Mouse (Mus musculus) liver, embryonic 11.5 days (tissue): ENCODE measurements around the gene Slain2. TPM values are rescaled to one million over a fixed set of nuclear protein-coding genes. Genes with fewer than 3 reads are reported as not detected.

Experiments
- ATAC-seq: fragments of 200-750 bp; cut with Nextera tagmentation; replicated peaks from 2 replicates; pipeline ENCODE4 v1.8.0; 2017; ENCODE audit warnings: moderate number of reproducible peaks, mild to moderate bottlenecking, moderate TSS enrichment, moderate library complexity; ENCODE audit not compliant: low FRiP score
- DNase-seq: peaks from one replicate; pipeline ENCODE4 v3.0.0-alpha.2; 2017; ENCODE audit warnings: low spot score
- H3K27ac ChIP-seq: fragments of 300-500 bp; sonication (generic); 2 replicates; pipeline ENCODE4 v1.5.1; 2014; ENCODE audit warnings: mild to moderate bottlenecking, low read depth, low read length, control low read depth
- H3K27me3 ChIP-seq: fragments of 300-500 bp; sonication (generic); replicated peaks from 2 replicates; pipeline ENCODE4 v1.6.1; 2014; ENCODE audit warnings: low read length, mixed read lengths; ENCODE audit not compliant: control insufficient read depth, insufficient read depth
- H3K36me3 ChIP-seq: fragments of 300-500 bp; sonication (generic); 2 replicates; pipeline ENCODE4 v1.6.1; 2014; ENCODE audit warnings: mild to moderate bottlenecking, low read length, moderate library complexity, mixed read lengths; ENCODE audit not compliant: control insufficient read depth, insufficient read depth
- H3K4me1 ChIP-seq: fragments of 300-500 bp; sonication (generic); replicated peaks from 2 replicates; pipeline ENCODE4 v1.6.1; 2014; ENCODE audit warnings: low read length, mixed read lengths; ENCODE audit not compliant: control insufficient read depth, insufficient read depth
- H3K4me2 ChIP-seq: fragments of 300-500 bp; sonication (generic); 2 replicates; pipeline ENCODE4 v1.6.1; 2014; ENCODE audit warnings: mild to moderate bottlenecking, control low read depth, moderate library complexity
- H3K4me3 ChIP-seq: fragments of 300-500 bp; sonication (generic); 2 replicates; pipeline ENCODE4 v1.5.1; 2014; ENCODE audit warnings: low read depth, low read length, control low read depth
- H3K9ac ChIP-seq: fragments of 300-500 bp; sonication (generic); 2 replicates; pipeline ENCODE4 v1.6.1; 2014; ENCODE audit warnings: low read depth, low read length, control low read depth
- H3K9me3 ChIP-seq: fragments of 300-500 bp; sonication (generic); 2 replicates; pipeline ENCODE4 v1.6.1; 2016; ENCODE audit warnings: low read length, inconsistent platforms, mixed read lengths; ENCODE audit not compliant: control insufficient read depth
- WGBS: fragments of 180-500 bp; shearing (Covaris S2); extraction: QIAGEN DNeasy Blood & Tissue Kit; methylation state at CpG from one replicate; pipeline ENCODE4 v1.1.7; 2014; 5-methylcytosine and 5-hydroxymethylcytosine counted together
- polyA plus RNA-seq: library from polyadenylated mRNA; unstranded; fragments of >200 nt; fragmentation: Nextera tagmentation; extraction: Ambion mirVana; gene quantifications from 2 replicates; pipeline ENCODE4 v1.2.1, GENCODE M21; 2014

Slain2 gene
- polyA plus RNA-seq, 1 experiment from 2014 or later = 18.1 TPM

DNA sequence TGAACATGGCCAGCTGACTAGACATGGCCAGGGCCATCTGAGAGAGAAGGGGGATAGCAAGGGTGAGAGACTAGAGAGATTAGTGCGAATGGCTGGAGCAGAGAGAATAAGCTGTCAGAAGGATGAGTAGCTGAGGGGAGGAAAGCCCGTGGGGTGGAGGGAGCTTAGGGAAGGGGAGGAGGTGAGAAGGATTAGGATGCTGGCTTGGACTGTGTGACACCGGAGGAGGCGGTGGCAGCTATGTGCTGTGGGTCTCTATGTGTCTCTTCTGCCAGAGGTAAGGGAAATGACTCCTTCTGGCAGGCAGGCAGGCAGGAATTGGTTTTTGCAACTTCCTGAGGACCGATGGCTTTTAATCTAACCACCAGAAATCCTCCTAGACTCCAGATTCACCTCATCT lies 34.4 kb upstream of the Slain2 start:
- H3K27me3 ChIP-seq = peaks cover 12% of the 10 kb centered on the region
- no peak overlapping the region for H3K4me3 ChIP-seq
- no peak overlapping the region for H3K27ac ChIP-seq
- no peaks in the 10 kb centered on the region for H3K36me3 ChIP-seq
- DNase-seq (no peak), ATAC-seq (no peak)
- no peaks in the 10 kb centered on the region; the same call in 1 of the 2 replicates for H3K4me1 ChIP-seq
- 15% methylated on average over 5 of the region's 5 CpGs for WGBS
- no peak overlapping the region for H3K4me2 ChIP-seq
- no peaks in the 10 kb centered on the region for H3K9me3 ChIP-seq
- H3K9ac ChIP-seq = no peak overlapping the region

DNA sequence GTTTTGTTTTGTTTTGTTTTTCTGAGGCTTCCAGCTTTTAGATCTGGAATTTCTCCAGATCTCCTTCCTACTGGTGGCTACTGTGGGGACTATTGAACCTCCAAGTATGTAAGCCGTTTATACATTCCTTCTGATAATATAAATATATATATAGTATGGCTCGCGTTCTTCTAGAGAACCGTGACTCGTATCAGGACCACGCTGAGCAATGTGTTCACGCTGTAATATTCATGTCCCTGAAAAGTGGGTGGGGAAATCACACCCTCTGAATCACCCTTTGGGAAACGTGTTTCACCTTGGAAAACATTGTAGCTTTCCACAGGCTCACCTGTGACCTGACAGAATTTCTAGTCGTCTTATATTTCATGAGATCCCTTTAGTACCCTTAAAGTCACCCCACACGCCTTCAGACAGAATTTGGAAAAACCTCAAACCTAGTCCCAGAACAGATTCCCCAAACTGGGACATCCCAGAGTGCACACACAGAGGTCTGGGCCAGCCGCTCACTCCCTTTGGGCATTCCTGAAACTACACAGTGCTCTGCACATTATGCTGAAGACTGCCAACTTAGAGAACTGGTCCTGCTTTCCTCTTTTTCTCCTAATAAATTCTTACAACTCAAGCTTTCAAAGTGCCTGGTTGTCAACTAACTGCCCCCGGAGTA lies 32.2 kb upstream of the Slain2 start:
- H3K4me1 ChIP-seq = no peaks in the 10 kb centered on the region; the same call in 1 of the 2 replicates
- H3K27ac ChIP-seq = no peak overlapping the region
- no peak overlapping the region for H3K9ac ChIP-seq
- no peaks in the 10 kb centered on the region for H3K27me3 ChIP-seq
- 79% methylated on average over 12 of the region's 12 CpGs for WGBS
- no peak overlapping the region for H3K4me2 ChIP-seq
- H3K4me3 ChIP-seq = no peak overlapping the region
- no peak for ATAC-seq
- no peaks in the 10 kb centered on the region for H3K9me3 ChIP-seq
- H3K36me3 ChIP-seq = no peaks in the 10 kb centered on the region
- DNase-seq = no peak

GRCm38 (mm10) chr5:72882412-72882765 lies 31.7 kb upstream of the Slain2 start:
- DNase-seq (no peak), ATAC-seq (0 out of 2 replicates have a peak, but pooled peaks have one; percentile 47)
- no peaks in the 10 kb centered on the region for H3K27me3 ChIP-seq
- H3K36me3 ChIP-seq = no peaks in the 10 kb centered on the region
- WGBS = 42% methylated on average over 2 of the region's 2 CpGs
- H3K4me2 ChIP-seq = no peak overlapping the region
- H3K4me1 ChIP-seq = no peaks in the 10 kb centered on the region; the same call in 1 of the 2 replicates
- no peaks in the 10 kb centered on the region for H3K9me3 ChIP-seq
- no peak overlapping the region for H3K9ac ChIP-seq
- H3K4me3 ChIP-seq = no peak overlapping the region
- H3K27ac ChIP-seq = no peak overlapping the region

DNA sequence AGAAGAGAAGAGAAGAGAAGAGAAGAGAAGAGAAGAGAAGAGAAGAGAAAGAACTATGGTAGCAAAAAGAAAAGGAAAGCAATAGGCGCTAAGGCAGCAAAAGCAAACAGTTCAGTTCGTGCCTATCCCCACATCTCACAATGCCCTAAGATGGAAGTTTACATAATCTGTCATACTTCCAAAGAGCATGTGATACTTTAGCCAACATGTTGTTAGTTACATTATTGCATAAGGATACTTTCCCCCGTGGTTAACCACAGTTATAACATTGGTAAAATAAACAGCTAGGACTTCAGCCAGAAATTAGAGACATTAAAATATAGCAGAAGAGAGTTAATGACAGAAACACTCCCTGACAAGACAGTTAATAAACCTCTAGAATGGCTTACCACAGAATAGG lies 30.4 kb upstream of the Slain2 start:
- no peaks in the 10 kb centered on the region for H3K9me3 ChIP-seq
- H3K27ac ChIP-seq = no peak overlapping the region
- H3K4me3 ChIP-seq = no peak overlapping the region
- no peak overlapping the region for H3K4me2 ChIP-seq
- H3K27me3 ChIP-seq = no peaks in the 10 kb centered on the region
- H3K36me3 ChIP-seq = no peaks in the 10 kb centered on the region
- no peak for DNase-seq
- no peaks in the 10 kb centered on the region for H3K4me1 ChIP-seq
- no peak for ATAC-seq
- H3K9ac ChIP-seq = no peak overlapping the region
- 69% methylated on average over 3 of the region's 3 CpGs for WGBS

DNA sequence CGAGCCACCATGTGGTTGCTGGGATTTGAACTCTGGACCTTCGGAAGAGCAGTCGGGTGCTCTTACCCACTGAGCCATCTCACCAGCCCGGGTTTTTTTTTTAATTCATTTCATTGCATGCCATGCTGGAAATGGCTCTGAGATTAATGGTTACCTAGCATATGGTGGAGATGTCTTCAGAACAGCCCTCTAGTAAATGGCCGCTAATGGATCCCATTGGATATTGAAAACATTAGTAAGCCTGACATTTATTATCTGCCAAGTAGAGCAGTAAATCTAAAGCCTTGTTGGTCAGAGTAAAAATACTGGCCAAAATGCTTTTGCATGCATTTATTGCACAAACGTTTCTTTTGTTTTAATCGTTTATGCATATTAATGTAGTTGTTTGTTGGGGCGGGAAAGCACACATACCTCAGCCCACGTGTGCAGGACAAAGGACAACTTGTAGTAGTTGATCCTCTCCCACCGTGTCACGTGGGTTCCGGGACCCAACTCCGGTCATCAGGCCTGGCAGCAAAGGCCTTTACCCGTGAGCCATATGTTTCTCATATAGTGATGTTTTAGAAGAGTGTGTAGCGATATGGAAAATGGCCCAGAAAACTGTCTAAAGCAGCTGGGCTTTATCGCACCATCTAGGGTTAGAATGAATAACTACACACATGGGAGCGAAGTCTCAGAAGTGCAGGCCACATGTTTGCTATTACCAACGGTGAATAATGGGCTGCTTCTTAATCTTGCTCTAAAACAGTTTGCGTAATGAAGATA lies 27.5 kb upstream of the Slain2 start:
- Histone ChIP-seq H3K4me2 (no peak overlapping the region), H3K4me3 (no peak overlapping the region), H3K4me1 (no peaks in the 10 kb centered on the region), H3K9ac (no peak overlapping the region), H3K27ac (no peak overlapping the region), H3K36me3 (no peaks in the 10 kb centered on the region), H3K9me3 (no peaks in the 10 kb centered on the region), H3K27me3 (no peaks in the 10 kb centered on the region)
- DNase-seq (no peak), ATAC-seq (no peak)
- WGBS = 82% methylated on average over 19 of the region's 19 CpGs

DNA sequence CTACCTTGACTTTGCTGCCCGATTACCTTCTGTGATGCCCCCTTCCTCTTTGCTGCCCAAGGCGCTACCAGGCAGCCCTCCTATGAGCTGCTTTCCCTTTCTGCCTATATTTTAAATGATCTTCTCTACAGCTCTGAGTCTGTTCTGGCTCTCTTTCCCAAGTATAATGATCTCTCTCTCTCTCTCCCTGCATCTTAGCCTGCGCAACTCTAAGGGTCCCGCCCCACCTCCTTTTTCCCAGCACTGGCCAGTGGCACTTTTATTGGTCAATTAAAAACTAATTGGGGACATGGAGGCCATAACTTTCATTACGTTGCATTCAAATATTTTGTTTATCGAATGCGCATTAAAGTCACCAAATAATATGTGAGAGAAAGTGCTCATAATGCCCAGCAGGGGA lies 25.8 kb upstream of the Slain2 start:
- no peak for ATAC-seq
- Histone ChIP-seq H3K4me2 (no peak overlapping the region), H3K27me3 (no peaks in the 10 kb centered on the region), H3K4me1 (no peaks in the 10 kb centered on the region), H3K4me3 (no peak overlapping the region), H3K9me3 (no peaks in the 10 kb centered on the region), H3K27ac (no peak overlapping the region), H3K9ac (no peak overlapping the region), H3K36me3 (no peaks in the 10 kb centered on the region)
- no peak for DNase-seq
- WGBS = 92% methylated on average over 7 of the region's 7 CpGs

DNA sequence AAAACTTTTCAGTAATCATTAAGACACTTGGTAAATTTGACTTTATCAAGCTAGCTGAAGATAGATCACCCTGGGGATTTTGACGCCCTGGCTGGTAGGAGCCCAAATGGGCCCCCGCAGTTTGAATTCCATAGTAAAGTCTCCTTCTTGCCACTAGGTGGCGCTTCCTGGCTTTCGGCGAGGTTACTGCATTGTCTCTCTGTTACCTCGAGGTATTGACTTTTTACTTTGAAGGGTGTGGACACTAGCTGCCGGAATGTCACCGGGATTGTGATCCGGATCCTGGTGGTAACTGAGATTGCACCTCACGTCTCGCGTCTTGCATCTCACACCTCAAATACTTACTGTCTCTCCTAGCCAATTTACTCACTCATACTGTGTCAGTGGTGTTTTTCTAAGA lies 22.6 kb upstream of the Slain2 start:
- Histone ChIP-seq H3K4me3 (no peak overlapping the region), H3K4me2 (no peak overlapping the region), H3K36me3 (no peaks in the 10 kb centered on the region), H3K27me3 (no peaks in the 10 kb centered on the region), H3K4me1 (peaks cover 1% of the 10 kb centered on the region), H3K9me3 (no peaks in the 10 kb centered on the region), H3K9ac (no peak overlapping the region), H3K27ac (no peak overlapping the region)
- ATAC-seq = peak; percentile 74
- DNase-seq = no peak
- WGBS = 3% methylated on average over 12 of the region's 12 CpGs

- 46% methylated on average over 5 of the region's 5 CpGs for WGBS
- H3K27ac ChIP-seq = no peak overlapping the region
- H3K27me3 ChIP-seq = no peaks in the 10 kb centered on the region
- no peak overlapping the region for H3K4me3 ChIP-seq
- no peaks in the 10 kb centered on the region for H3K9me3 ChIP-seq
- no peak for ATAC-seq
- no peak overlapping the region for H3K9ac ChIP-seq
- no peaks in the 10 kb centered on the region for H3K36me3 ChIP-seq
- H3K4me1 ChIP-seq = peaks cover 18% of the 10 kb centered on the region
- DNase-seq = no peak
- no peak overlapping the region for H3K4me2 ChIP-seq
Observed at GRCm38 (mm10) chr5:72893987-72894386, 20.1 kb upstream of the Slain2 start.

DNA sequence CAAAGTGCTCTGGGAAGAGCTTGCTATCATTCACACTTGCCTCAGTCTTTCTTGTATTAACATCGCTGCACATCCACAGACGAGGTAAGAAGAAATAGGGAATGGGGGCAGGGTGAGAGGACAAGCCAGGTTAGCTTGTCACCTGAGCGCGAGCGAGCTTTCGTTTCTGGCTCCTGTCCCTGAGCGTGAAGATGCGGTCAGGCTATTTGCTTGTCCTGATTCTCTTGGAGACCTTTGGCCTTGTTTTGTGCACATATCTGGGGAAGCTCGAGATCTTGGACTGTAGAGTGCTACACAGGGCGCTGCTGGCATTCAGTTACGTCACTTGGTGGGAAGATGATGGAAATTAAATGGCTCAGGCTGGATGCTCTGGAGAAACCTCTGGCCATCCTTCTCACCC lies 18.8 kb upstream of the Slain2 start:
- no peak for ATAC-seq
- H3K9me3 ChIP-seq = no peaks in the 10 kb centered on the region
- H3K9ac ChIP-seq = no peak overlapping the region
- WGBS = 91% methylated on average over 11 of the region's 11 CpGs
- no peak overlapping the region for H3K4me3 ChIP-seq
- peaks cover 27% of the 10 kb centered on the region for H3K4me1 ChIP-seq
- no peak overlapping the region for H3K27ac ChIP-seq
- H3K27me3 ChIP-seq = no peaks in the 10 kb centered on the region
- no peak for DNase-seq
- no peaks in the 10 kb centered on the region for H3K36me3 ChIP-seq
- H3K4me2 ChIP-seq = no peak overlapping the region
